Mouse (Mus musculus): ENCODE measurements around the gene Vmn1r31.

Vmn1r31 gene

GRCm38 (mm10) chr6:58475230-58475629 lies at the start of gene Vmn1r31:
TSS of gene Vmn1r31 (minus strand) at chr6:58475330.
- no peak for DNase-seq (ENCODE audit: low read depth, low spot score)

- DNase-seq (ENCODE audit: low read depth, low spot score), result no peak
These were observed 31.8 kb downstream of the Vmn1r31 start, which contains the start of gene Vmn1r30 for GRCm38 (mm10) chr6:58443285-58443684. TSS of gene Vmn1r30 (minus strand) at chr6:58443385.

All from telencephalon, adult 2 months (tissue).